Mouse (Mus musculus) midbrain, embryonic 14.5 days (tissue): ENCODE data around the gene Tasp1. TPM values are rescaled to one million over a fixed set of nuclear protein-coding genes. Genes with fewer than 3 reads are reported as not detected.

Experiments used
- ATAC-seq: fragments of 200-750 bp; cut with Nextera tagmentation; 2 replicates; pipeline ENCODE4 v1.8.0; 2017; ENCODE audit warnings: moderate number of reproducible peaks, moderate library complexity; ENCODE audit not compliant: low FRiP score, low TSS enrichment
- DNase-seq: peaks from one replicate; pipeline ENCODE4 v3.0.0-alpha.2; 2015
- H3K27ac ChIP-seq: fragments of 300-500 bp; sonication (generic); replicated peaks from 2 replicates; pipeline ENCODE4 v1.5.1; 2014; ENCODE audit warnings: mild to moderate bottlenecking, low read depth, low read length, moderate library complexity
- H3K27me3 ChIP-seq: fragments of 300-500 bp; sonication (generic); 2 replicates; pipeline ENCODE4 v1.6.1; 2014; ENCODE audit warnings: low read length, control low read depth, mixed read lengths; ENCODE audit not compliant: control insufficient read depth, insufficient read depth
- H3K36me3 ChIP-seq: fragments of 300-500 bp; sonication (generic); 2 replicates; pipeline ENCODE4 v1.6.1; 2014; ENCODE audit warnings: low read length, control low read depth; ENCODE audit not compliant: control insufficient read depth, insufficient read depth
- H3K4me1 ChIP-seq: fragments of 300-500 bp; sonication (generic); 2 replicates; pipeline ENCODE4 v1.6.1; 2014; ENCODE audit warnings: mild to moderate bottlenecking, antibody characterized with exemption, low read length, control low read depth; ENCODE audit not compliant: control insufficient read depth, insufficient read depth
- H3K4me2 ChIP-seq: fragments of 300-500 bp; sonication (generic); 2 replicates; pipeline ENCODE4 v1.6.1; 2014; ENCODE audit warnings: mild to moderate bottlenecking, low read length, moderate library complexity
- H3K4me3 ChIP-seq: fragments of 300-500 bp; sonication (generic); replicated peaks from 2 replicates; pipeline ENCODE4 v1.5.1; 2014; ENCODE audit warnings: low read depth, low read length
- H3K9ac ChIP-seq: fragments of 300-500 bp; sonication (generic); replicated peaks from 2 replicates; pipeline ENCODE4 v1.6.1; 2014; ENCODE audit warnings: mild to moderate bottlenecking, low read length, moderate library complexity
- H3K9me3 ChIP-seq: fragments of 300-500 bp; sonication (generic); 2 replicates; pipeline ENCODE4 v1.6.1; 2016; ENCODE audit warnings: low read length, control low read depth, mixed read lengths; ENCODE audit not compliant: control insufficient read depth
- WGBS: fragments of 180-500 bp; shearing (Covaris S2); extraction: QIAGEN DNeasy Blood & Tissue Kit; methylation state at CpG from one replicate; pipeline ENCODE4 v1.1.7; 2014; 5-methylcytosine and 5-hydroxymethylcytosine counted together
- polyA plus RNA-seq: library from polyadenylated mRNA; unstranded; fragments of >200 nt; fragmentation: Nextera tagmentation; extraction: Ambion mirVana; gene quantifications from 2 replicates; pipeline ENCODE4 v1.2.1, GENCODE M21; 2014

Gene Tasp1
- polyA plus RNA-seq, 1 experiment from 2014 or later = 19.8 TPM

DNA sequence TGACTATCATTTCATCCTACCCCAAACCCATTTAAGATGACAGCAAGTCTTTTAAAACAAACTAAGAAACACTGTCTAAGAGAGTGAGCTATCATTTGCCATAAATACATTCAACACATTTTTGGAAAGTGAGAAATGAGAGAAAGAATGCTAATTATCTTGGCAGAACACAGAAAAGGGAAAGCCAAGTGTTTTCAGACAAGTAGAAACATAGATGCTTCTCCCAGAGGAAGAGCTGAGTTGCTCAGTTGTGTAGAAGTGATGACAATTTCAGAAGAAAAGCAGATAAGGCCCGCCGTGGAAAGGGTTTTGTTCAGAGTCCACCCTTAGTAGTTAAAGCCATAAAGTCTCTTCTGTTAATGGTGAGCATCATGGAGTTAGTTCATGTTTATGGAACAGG lies 281.7 kb downstream of the Tasp1 start:
- WGBS = 89% methylated on average over 2 of the region's 2 CpGs
- Histone ChIP-seq H3K9ac (no peak overlapping the region), H3K36me3 (no peaks in the 10 kb centered on the region), H3K27me3 (no peaks in the 10 kb centered on the region), H3K9me3 (no peaks in the 10 kb centered on the region), H3K27ac (no peak overlapping the region), H3K4me3 (no peak overlapping the region), H3K4me1 (no peaks in the 10 kb centered on the region), H3K4me2 (no peak overlapping the region)
- DNase-seq (no peak), ATAC-seq (no peak)

DNA sequence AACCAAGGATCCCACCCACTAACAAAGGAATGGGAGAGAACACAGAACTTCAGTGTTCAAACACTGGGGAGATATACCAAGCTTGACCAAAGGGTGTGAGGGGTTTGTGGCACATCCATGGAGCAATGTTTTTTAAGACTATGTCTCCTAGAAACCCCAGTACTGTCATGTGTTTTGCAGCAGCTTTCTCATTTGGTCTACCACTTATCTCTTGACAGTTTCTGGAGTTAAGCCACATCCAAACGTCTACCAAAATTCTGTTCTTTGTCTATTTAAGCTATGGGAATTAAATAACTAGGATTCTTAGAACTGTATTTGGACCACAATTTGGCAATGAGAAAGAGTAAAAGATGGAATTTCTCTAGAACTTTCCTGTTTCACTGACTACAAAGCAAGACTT lies 282.1 kb downstream of the Tasp1 start:
- Histone ChIP-seq H3K9ac (no peak overlapping the region), H3K27me3 (no peaks in the 10 kb centered on the region), H3K9me3 (no peaks in the 10 kb centered on the region), H3K36me3 (no peaks in the 10 kb centered on the region), H3K4me1 (no peaks in the 10 kb centered on the region), H3K4me2 (no peak overlapping the region), H3K4me3 (no peak overlapping the region), H3K27ac (no peak overlapping the region)
- 88% methylated on average over 1 of the region's 1 CpGs for WGBS
- ATAC-seq (no peak), DNase-seq (no peak)

Other genes with a start within 250 kb of the Tasp1 start
- gene Gm17374, start 85.2 kb upstream of the Tasp1 start, polyA plus RNA-seq = not detected in 2 replicates
- 15.4 and 18.5 TPM in 2 replicates for gene Esf1, start 103.8 kb upstream of the Tasp1 start, polyA plus RNA-seq
- 49.3 and 51.0 TPM in 2 replicates for gene Ndufaf5, start 103.8 kb upstream of the Tasp1 start, polyA plus RNA-seq